Mouse (Mus musculus): ENCODE results near the gene Spata6. TPM values are rescaled to one million over a fixed set of nuclear protein-coding genes. Genes with fewer than 3 reads are reported as not detected.

The Spata6 gene
- polyA plus RNA-seq, 1 experiment from 2014 or later = 29.6 TPM

DNA sequence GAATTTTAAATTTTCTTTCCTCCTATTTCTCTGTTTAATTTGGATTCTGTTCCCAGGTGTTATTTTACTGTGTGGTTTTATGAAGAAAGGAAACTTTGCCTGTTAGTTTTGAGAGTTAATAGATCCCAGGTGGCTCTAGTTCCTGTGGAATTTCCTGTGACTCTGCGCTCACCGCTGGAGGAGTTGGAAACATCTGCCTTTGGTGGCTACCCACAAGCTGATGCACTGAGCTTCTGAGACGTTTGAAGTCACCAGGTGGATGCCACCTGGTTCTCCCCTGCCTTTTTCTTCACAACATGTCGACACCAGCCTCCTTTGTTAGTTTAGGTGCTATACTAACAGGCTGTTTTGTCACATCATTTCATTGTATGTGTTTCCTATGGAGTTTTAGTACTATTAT is 97.7 kb downstream of the Spata6 start:
- no peaks in the 10 kb centered on the region for H3K4me1 ChIP-seq (ENCODE audit: insufficient read depth)
- H3K9ac ChIP-seq = no peak overlapping the region
- no peaks in the 10 kb centered on the region for H3K36me3 ChIP-seq (ENCODE audit: insufficient read depth)
- no peaks in the 10 kb centered on the region for H3K9me3 ChIP-seq (ENCODE audit: low read depth, low read length)
- no peaks in the 10 kb centered on the region for H3K27me3 ChIP-seq (ENCODE audit: insufficient read depth, low read length)
- WGBS = 43% methylated on average over 4 of the region's 4 CpGs
- no peak overlapping the region for H3K4me3 ChIP-seq (ENCODE audit: low read depth, low read length)
- H3K27ac ChIP-seq (ENCODE audit: low read depth) = no peak overlapping the region
- no peak for TF ChIP-seq CTCF (IDR thresholded peaks at IDR 0.05; ENCODE audit: low read depth)
- H3K4me2 ChIP-seq = no peak overlapping the region
- no peak for ATAC-seq (ENCODE audit: insufficient read depth)
- DNase-seq = no peak

GRCm38 (mm10) chr4:111838882-111839281 is 119.1 kb downstream of the Spata6 start:
- TF ChIP-seq CTCF (IDR thresholded peaks at IDR 0.05; ENCODE audit: low read depth) = no peak
- WGBS = 94% methylated on average over 6 of the region's 6 CpGs

GRCm38 (mm10) chr4:111852626-111853025 is 132.8 kb downstream of the Spata6 start:
- H3K9ac ChIP-seq = no peak overlapping the region
- DNase-seq = peak; percentile 1
- H3K9me3 ChIP-seq (ENCODE audit: low read depth, low read length) = no peaks in the 10 kb centered on the region
- H3K36me3 ChIP-seq (ENCODE audit: insufficient read depth) = no peaks in the 10 kb centered on the region
- H3K4me1 ChIP-seq (ENCODE audit: insufficient read depth) = no peaks in the 10 kb centered on the region
- no peak overlapping the region for H3K4me2 ChIP-seq
- ATAC-seq (ENCODE audit: insufficient read depth) = no peak
- no peak overlapping the region for H3K4me3 ChIP-seq (ENCODE audit: low read depth, low read length)
- no peak overlapping the region for H3K27ac ChIP-seq (ENCODE audit: low read depth)
- H3K27me3 ChIP-seq (ENCODE audit: insufficient read depth, low read length) = no peaks in the 10 kb centered on the region
- no peak for TF ChIP-seq CTCF (IDR thresholded peaks at IDR 0.05; ENCODE audit: low read depth)

More at GRCm38 (mm10) chr4:111838882-111839281, 119.1 kb downstream of the Spata6 start:
- no peak overlapping the region for H3K9ac ChIP-seq
- H3K27ac ChIP-seq (ENCODE audit: low read depth) = no peak overlapping the region
- H3K4me1 ChIP-seq (ENCODE audit: insufficient read depth) = no peaks in the 10 kb centered on the region
- DNase-seq (no peak), ATAC-seq (ENCODE audit: insufficient read depth) (no peak)
- H3K9me3 ChIP-seq (ENCODE audit: low read depth, low read length) = no peaks in the 10 kb centered on the region
- no peaks in the 10 kb centered on the region for H3K27me3 ChIP-seq (ENCODE audit: insufficient read depth, low read length)
- no peaks in the 10 kb centered on the region for H3K36me3 ChIP-seq (ENCODE audit: insufficient read depth)
- H3K4me3 ChIP-seq (ENCODE audit: low read depth, low read length) = no peak overlapping the region
- H3K4me2 ChIP-seq = no peak overlapping the region

- Histone ChIP-seq H3K4me2 (no peak overlapping the region), H3K9me3 (ENCODE audit: low read depth, low read length) (no peaks in the 10 kb centered on the region), H3K27ac (ENCODE audit: low read depth) (no peak overlapping the region), H3K27me3 (ENCODE audit: insufficient read depth, low read length) (no peaks in the 10 kb centered on the region), H3K9ac (no peak overlapping the region), H3K4me1 (ENCODE audit: insufficient read depth) (no peaks in the 10 kb centered on the region), H3K4me3 (ENCODE audit: low read depth, low read length) (no peak overlapping the region), H3K36me3 (ENCODE audit: insufficient read depth) (no peaks in the 10 kb centered on the region)
- DNase-seq (no peak), ATAC-seq (ENCODE audit: insufficient read depth) (no peak)
- 78% methylated on average over 5 of the region's 5 CpGs for WGBS
- TF ChIP-seq CTCF (IDR thresholded peaks at IDR 0.05; ENCODE audit: low read depth) = no peak
Observed at GRCm38 (mm10) chr4:111866701-111867100, 146.9 kb downstream of the Spata6 start.

DNA sequence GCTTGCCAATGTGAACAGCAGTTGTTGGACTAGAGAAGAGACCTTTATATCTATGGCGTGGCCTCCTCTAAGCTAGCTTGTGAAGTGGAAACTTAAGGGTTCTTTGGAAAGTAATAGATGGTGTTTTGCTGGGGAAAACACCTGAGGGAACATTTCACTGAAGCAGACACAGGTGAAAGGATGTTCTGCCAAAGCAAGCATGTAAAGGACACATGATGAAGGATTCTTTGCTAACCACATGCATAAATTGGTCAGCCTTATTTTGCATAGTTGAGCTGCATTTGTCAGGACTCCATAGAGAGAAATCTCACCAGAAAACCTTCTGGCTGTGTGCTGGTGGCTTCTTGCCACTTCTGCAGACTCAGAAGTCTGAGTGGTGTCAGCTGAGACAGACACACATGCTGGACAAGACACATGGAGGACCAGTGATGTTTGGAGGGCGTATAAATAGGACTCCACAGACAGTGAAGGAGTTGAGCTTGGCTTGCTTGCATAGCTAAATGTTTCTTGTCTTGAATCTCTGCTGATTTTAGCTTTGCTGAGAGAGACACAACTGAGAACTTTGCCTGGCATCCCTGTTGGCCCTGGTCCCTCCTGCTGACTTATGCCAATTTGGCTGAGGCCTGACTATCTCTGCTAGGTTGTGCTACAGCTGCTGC is 148.1 kb downstream of the Spata6 start:
- H3K27ac ChIP-seq (ENCODE audit: low read depth) = no peak overlapping the region
- no peak overlapping the region for H3K9ac ChIP-seq
- H3K4me3 ChIP-seq (ENCODE audit: low read depth, low read length) = no peak overlapping the region
- TF ChIP-seq CTCF (IDR thresholded peaks at IDR 0.05; ENCODE audit: low read depth) = no peak
- no peaks in the 10 kb centered on the region for H3K9me3 ChIP-seq (ENCODE audit: low read depth, low read length)
- H3K36me3 ChIP-seq (ENCODE audit: insufficient read depth) = no peaks in the 10 kb centered on the region
- no peaks in the 10 kb centered on the region for H3K4me1 ChIP-seq (ENCODE audit: insufficient read depth)
- WGBS = 78% methylated on average over 2 of the region's 2 CpGs
- no peak overlapping the region for H3K4me2 ChIP-seq
- no peaks in the 10 kb centered on the region for H3K27me3 ChIP-seq (ENCODE audit: insufficient read depth, low read length)
- DNase-seq (no peak), ATAC-seq (ENCODE audit: insufficient read depth) (no peak)

Other genes with a start within 250 kb of the Spata6 start
- not detected in 2 replicates for gene Slc5a9, start 182.9 kb downstream of the Spata6 start, polyA plus RNA-seq (2014; fragmentation: Nextera tagmentation; extraction: Ambion mirVana)
- not detected in 2 replicates for gene Skint8, start 199.4 kb downstream of the Spata6 start, polyA plus RNA-seq (2014; fragmentation: Nextera tagmentation; extraction: Ambion mirVana)